Mouse (Mus musculus) megakaryocyte progenitor cell, adult 5-6 weeks (primary cell): ENCODE measurements at regions not wholly inside any gene's neighbourhood (a gene's known extent, or its start where the extent isn't known, plus 50 kb on each side); places are given as distances from the start of the nearest gene placed in this dataset.

Source experiments
- ATAC-seq: replicated peaks from 2 replicates; pipeline ENCODE4 v1.8.0; 2016; ENCODE audit warnings: mild to moderate bottlenecking, moderate TSS enrichment, inconsistent platforms; ENCODE audit not compliant: poor library complexity

DNA sequence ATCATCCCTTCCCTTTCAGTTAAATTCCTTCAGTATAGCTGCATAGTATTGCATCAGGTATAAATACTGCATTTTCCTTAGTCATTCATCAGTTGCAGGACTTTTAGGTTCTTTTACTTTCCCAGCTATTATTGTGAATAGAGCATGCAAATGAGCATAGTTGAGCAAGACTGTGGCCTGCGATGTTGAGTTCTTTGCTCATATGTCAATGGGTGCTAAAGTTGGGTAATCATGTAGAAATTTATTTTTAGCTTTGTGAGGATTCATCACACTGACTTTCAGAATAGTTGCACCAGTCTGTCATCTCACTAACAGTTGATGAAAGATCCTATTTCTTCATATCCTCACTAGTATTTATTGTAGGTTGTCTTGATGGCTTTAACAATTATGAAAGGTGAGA lies 380.3 kb upstream of the Arrdc3 start:
- ATAC-seq = peak; percentile 42

DNA sequence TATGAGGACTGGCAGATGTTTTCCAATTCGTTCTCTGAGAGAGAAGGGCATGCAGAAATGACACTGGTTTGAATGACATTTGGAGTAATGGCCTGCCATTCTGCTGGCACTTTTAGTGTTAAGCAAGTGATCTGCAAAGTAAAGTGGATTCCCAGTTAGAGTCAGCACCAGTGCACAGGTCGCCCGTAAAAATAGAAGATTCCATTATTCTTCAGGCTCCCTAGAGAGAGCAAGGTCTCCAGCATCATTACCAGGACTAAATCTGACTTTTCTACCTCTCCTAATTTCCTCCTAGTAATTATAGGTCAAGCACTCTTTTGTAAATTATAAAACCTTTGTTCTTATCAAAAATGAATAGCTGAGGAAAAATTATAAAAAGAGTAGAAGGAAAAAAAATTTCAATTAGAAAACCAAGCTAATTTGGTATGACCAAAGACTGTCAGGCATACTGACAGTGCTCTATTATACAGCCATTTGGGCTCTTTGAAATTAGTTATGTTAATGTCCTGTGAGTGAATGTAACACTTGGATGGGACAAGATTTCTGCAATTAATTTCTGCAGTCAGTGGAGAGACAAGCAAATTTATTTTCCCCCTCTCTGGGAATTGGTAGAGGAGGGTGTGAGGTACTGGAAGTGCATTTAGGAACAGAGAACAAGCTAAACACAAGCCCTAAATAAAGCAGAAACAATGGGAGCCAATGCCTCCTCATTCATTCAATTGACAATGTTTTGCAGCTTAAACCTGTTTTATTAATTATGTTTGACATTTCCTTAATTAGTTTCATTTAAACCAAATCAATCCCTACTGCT lies 368.8 kb upstream of the Arrdc3 start:
- ATAC-seq = no peak

DNA sequence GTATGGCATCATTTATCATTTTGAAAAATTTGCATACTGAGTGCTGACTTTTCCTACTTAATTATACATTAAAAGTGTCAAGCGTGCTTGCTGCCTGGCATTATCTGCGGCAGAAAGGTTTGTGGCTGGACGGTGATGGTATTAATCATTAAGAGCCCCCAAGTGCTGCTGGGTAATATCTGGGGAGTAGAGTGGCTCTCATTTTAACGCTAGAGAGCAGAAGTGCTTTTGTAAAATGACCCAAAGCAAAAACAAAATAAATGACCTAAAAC lies 368.3 kb upstream of the Arrdc3 start:
- ATAC-seq = no peak

DNA sequence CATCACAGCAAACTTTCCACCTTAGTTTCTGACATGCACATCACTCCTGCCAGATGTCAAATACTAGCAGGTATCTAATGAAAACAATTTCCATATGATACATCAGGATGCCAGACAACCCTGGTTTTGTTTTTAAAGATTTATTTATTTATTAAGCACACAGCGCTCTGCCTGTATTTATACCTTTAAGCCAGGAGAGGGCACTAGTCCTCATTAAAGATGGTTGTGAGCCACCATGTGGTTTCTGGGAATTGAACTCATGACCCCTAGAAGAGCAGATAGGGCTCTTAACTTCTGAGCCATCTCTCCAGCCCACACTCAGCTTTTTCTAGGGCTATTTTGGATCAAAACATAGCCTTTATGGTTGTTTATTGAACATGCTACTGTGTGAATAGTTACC lies 364.3 kb upstream of the Arrdc3 start:
- ATAC-seq = 0 out of 2 replicates have a peak, but pooled peaks have one; percentile 34

DNA sequence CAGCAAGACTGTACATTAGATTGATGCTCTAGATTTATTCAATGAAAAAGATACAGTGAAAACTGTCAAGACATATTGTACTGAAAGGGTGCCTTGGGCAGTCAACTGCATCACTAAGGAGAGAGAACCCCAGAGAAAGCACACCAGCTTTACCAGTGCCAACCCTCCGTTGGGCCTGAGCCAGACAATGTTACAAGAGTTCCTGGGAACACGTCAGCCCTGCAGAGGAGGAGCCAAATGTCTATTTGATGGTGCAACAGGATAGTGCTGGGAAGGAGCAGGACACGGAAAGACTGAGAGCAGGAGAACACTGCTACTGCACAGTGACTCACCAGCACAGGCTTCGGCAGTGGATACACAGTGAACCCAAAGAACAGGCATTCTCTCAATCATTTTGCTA lies 363.4 kb upstream of the Arrdc3 start:
- no peak for ATAC-seq

DNA sequence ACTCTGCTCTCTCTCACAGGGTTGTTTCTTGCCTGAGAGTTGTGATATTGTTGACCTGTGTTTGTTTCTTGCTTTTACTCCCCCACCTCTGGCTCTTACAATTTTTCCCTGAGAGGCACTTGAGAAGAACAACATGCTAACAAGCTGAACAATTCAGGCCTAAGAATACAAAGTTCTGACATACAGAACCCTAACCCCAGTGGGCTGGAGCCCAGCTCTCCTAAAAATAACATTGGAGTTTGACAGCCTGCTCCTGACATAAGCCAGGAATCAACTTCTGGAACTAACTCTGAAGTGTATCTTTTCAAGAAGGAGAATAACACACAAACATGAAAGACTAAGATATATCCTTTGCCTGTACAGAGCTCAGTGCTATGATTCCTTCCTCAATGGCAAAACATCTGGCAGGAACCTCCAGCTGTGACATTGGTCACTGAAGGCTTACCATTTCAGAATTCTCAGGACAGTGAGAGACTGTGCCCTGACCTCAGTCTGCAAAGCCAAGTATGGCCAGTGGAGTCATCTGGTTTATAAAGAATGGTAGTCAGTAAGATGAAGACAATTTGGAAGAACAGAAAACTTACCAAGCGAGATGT lies 347.3 kb upstream of the Arrdc3 start:
- ATAC-seq = no peak

DNA sequence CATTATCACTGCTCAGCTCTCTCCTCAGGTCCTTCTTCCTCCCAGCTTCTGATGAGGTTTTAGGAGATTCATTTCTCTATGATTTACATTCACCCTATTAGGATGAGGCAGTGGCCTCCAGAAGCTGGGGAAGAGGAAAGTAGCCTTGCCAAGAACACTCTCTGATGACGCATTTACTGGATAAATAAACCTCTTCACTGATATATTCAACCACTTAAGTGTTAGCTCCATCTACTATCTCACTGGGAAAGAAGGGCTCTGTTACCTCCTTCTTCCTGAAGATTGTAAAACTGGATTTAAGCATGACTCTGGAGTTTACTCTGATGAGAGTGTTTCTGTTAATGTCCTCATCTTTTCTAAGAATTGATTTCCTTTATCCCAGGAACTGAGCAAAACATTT lies 338.2 kb upstream of the Arrdc3 start:
- ATAC-seq = no peak

DNA sequence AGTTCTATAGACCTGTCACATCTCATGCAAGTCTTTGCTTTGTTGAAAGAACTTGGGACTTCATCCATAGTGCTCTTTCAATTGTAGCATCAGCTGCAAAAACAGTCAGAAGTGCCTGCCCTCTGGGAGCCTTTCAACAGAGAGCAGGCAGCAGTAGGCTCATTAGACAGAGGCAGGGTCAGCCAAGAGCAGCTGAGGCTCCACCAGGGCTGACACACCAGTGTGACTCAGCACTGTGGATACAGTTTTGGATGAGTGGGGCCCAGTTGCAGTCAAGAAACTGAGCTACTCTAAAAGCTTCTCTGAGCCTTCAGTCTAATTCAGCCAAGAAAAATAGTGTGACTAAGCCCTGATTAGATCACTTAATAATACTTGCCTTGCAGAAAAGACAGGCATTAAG lies 326.0 kb upstream of the Arrdc3 start:
- no peak for ATAC-seq
